Mouse (Mus musculus) heart, postnatal 14 days (tissue): ENCODE data around the gene Dvl1. TPM values are rescaled to one million over a fixed set of nuclear protein-coding genes. Genes with fewer than 3 reads are reported as not detected.
A peak's percentile ranks its signal among the peaks of the same experiment; 100 is the strongest.

Source experiments
- DNase-seq, 2 experiments: peaks; one replicate each; pipeline ENCODE4 v3.0.0; 2021 to 2022
- intact Hi-C: fragments of 180-260 bp; cut with DNase I; formaldehyde crosslinking; loops from one replicate; pipeline ENCODE4 v1.15.1; 2025
- long read RNA-seq, 2 experiments: library from polyadenylated mRNA; stranded (forward); transcript quantifications; one replicate each; pipeline ENCODE4 v2.0.0; 2021
- total RNA-seq, 2 experiments: library from RNA; stranded (reverse); gene quantifications; 2 replicates each; pipeline ENCODE4 v1.2.3; 2021

The Dvl1 gene
- 10 to 100 TPM; 41.1 to 46.6 TPM for total RNA-seq
- long read RNA-seq, experiment 1, transcript Dvl1-201 (15 exons, 3,358 nt): major isoform, 34 of 107 reads
- long read RNA-seq, experiment 1, partial matches to known transcripts: 9 of 107 reads
- long read RNA-seq, experiment 1, other reads (novel, unspliced or antisense): 64 of 107 reads
- long read RNA-seq, experiment 2, transcript Dvl1-201 (15 exons, 3,358 nt): major isoform, 36 of 107 reads
- long read RNA-seq, experiment 2, partial matches to known transcripts: 6 of 107 reads
- long read RNA-seq, experiment 2, other reads (novel, unspliced or antisense): 65 of 107 reads

DNA sequence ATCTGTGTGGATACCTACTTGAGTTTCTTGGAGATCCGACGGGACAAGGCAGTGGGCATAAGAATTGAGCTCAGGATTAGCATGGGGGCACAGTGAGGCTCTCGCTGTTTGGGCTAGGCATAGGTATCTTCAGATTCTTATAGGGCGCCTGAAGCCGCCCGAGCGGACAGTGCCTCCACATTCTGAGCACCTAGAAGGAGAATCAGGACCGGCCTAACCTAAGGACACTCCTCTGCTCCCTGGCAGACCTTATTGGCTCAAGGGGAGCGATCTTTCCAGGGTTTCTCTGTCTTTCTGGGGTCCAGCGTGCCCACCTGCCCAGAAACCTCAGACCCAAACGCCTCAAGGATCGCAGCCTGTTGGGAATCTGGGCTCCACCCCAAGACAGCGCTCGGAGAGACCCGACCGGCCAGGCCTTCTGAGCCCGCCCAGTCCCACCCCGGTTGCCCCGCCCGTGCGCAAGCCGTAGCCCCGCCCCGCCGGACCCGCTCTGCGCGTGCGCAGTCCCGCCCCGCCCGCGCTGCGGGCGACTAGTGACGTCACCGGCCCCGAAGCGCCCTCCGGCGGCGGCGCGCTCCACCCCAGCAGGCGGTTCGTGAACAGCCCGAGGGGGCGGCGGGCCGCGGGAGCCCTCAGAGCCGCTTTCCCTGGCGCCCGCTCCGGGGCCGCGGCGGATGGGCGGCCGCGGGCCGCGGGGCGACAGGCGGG lies at the start of gene Dvl1:
TSS of gene Dvl1 (plus strand) at position 532 of the 708 bp plus-strand sequence.
- intact Hi-C loops: loop anchor here (1.0 kb wide), 1 partner anchor 15 kb away; no protein-coding TSS in a partner anchor
- DNase-seq: peak; percentile 98 to 99

DNA sequence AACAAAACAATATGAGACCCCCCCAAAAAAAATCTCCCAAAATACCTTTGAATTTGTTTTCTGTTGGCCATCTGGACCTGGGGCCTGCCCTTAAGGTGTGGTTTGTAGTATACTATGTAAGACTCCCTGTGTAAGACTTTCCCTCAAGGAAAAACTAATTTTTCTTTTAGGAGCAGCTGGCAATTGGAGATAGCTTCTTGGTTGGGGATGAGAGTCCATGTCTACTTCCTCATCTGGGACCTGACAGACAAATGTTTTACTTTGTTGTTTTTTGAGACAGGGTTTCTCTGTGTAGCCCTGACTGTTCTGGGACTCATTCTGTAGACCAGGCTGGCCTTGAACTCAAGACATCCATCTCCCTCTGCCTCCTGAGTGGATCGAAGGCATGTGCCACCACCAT lies 45.1 kb upstream of the Dvl1 start:
- intact Hi-C loops: loop anchor here (5.0 kb wide), 1 partner anchor 35 kb away; no protein-coding TSS in a partner anchor
- DNase-seq: no peak

DNA sequence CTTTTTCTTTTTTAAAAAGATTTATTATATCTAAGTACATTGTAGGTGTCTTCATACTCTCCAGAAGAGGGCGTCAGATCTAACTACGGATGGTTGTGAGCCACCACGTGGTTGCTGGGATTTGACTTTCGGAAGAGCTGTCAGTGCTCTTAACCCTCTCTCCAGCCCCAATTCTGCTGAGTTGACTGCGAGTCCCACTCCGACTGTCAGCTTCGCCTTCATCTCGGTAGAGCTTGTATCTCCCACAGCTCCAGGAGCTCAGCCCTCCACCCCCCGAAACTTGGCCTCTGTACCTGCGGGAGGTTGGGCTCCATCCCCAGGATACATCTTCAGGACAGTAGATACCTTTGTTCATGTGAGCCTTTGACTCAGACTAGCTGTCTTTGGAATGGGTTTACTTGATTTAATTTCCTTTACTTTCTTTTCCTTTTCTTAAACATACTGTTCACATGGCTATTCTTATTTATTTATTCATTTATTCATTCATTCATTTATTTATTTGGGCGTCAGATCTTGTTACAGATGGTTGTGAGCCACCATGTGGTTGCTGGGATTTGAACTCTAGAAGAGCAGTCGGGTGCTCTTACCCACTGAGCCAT lies 44.4 kb upstream of the Dvl1 start, which contains the start of gene Mrpl20:
TSS of gene Mrpl20 (plus strand) at position 138 of the 599 bp plus-strand sequence.
- no peak for DNase-seq
- intact Hi-C loops: loop anchor here (5.0 kb wide), 1 partner anchor 36 kb away; no protein-coding TSS in a partner anchor

DNA sequence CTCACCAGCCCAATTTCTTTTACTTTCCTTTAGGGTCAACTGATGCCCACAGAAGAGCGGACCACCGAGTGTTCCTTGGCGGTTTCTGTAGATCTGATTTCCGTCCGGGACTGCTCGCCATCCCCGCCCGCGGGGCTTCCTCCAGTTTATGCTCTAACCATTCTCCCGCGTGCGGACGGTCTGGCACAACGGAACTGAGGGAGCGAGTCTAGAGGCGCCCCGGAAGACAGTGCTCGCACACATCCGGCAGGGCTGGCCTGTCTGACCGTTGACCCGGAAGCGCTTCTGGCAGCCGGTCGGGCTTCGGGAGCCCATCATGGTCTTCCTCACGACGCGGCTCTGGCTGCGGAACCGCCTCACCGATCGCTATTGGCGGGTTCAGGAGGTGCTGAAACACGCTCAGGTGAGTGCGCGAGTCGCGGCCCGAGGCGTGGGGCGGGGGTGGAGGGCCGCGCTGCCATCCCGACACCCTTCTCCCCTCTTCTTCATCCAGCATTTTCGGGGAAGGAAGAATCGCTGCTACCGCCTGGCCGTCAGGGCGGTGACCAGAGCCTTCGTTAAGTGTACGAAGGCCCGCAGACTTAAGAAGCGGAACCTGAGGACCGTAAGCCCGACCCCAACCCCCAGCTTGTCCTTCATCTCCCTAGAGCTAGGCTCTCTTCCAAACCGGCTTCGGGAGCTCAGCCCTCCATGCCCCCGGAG lies 43.7 kb upstream of the Dvl1 start:
- DNase-seq: peak; percentile 97 to 99
- intact Hi-C loops: loop anchor here (5.0 kb wide), 1 partner anchor 36 kb away; no protein-coding TSS in a partner anchor

DNA sequence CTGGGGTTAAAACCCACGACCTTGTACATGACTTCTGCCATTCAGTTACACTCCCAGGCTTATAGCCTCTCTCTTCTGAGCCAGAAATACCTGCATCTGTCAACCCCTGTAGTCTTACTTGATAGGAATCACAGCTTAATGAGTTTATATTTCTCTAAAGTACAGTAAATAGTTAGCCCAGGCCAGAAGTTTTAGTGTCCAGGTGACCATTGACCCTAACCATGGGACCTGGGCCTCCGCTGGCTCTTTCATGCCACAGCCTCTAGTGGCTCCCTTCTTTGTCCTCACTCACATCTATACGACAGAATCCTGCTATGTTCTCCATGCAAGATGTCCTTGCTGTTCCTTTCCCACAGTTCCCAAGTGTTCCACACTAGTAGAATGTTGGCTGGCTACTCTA lies 39.4 kb upstream of the Dvl1 start:
- intact Hi-C loops: no loop called here
- no peak for DNase-seq

DNA sequence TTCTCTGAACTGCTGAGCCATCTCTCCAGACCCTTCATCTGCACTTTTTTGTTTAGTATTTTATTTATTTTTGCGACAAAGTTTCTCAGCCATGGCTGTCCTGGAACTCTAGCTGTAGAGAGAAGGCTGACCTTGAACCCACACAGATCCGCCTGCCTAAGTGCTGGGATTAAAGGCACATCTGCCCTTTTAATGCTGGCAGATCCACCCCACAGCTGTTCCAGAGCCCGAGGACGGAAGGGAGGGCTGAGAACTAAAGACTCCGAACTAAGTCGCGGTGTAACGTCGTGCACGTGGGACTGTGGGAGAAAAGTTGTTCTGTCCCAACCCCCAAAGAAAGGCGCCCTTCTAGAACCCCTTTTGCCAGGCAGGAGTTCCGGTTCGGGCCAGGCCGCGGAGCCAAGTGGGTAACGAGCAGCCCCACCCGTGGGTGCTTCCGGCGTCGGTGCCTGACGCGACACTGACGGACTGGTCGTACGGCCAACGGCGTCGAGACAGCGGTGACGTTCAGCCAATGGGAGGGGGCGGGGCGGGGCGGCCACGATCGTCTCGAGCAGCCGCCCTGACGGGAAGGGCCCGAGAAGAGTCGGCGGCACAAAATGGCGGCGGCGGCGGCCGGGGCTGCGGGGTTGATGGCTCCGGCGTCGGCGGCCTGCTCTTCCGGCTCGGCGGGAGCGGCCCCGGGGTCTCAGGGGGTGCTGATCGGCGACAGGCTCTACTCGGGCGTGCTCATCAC lies 35.1 kb upstream of the Dvl1 start, which contains the start of gene Ccnl2:
TSS of gene Ccnl2 (plus strand) at position 561 of the 736 bp plus-strand sequence.
- peak; percentile 91 to 93 for DNase-seq
- intact Hi-C loops: no loop called here

DNA sequence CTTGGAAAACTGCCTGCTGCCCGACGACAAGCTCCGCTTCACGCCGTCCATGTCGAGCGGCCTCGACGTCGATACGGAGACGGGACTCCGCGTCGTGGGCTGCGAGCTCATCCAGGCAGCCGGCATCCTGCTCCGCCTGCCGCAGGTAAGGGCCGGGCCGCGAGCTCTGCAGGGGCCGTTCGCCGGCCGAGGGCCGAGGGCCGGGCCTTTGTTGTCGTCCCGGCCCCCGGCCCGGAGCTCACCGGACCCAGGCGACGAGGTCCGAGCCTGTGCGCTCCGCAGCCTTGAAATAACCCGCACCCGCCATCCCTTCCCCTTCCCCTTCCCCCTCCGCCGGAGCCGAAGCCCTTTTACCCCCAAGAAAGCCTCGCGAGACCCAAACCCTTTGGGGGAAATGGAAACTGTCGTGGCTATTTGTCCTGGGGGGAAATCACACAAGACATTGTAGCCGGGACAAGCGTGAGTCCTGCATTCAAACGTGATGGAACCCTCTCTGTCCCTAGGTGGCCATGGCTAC lies 34.5 kb upstream of the Dvl1 start:
- intact Hi-C loops: no loop called here
- DNase-seq: peak in 1 of 2 experiments; percentile 44

DNA sequence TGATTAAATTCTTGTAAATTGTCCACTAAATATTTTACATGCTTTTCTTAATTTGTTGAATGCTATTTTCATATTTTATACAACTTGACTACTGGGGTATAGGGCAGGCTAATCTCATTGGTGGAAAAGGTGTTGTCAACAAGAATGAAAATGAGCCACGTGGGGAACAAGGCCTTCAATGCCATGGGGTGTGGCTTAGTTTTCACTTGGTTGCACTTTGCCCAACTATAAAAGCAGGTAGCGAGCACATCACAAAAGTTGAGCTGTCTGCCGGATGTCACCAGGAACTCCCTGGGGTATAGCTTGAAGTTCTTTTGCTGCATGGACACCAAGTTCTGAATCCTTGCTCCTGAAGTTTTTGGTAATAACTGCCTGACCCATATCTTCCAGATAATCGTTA lies 29.7 kb upstream of the Dvl1 start:
- intact Hi-C loops: no loop called here

DNA sequence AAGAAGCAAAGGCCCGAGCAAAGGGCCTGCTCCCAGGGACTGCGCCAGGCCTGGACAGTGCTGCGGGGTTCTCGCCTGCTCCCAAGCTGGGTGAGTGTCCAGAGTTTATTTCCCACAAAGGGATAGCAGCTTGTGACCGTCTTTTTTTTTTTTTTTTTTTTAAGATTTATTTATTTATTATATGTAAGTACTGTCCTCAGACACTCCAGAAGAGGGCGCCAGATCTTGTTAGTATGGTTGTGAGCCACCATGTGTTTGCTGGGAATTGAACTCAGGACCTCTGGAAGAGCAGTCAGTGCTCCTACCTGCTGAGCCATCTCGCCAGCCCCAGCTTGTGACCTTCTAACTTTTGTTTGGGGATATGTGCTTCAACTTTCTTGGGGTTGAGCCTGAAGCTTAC lies 26.2 kb upstream of the Dvl1 start:
- peak; percentile 23 to 49 for DNase-seq
- intact Hi-C loops: no loop called here

More for the DNA sequence above, 29.7 kb upstream of the Dvl1 start:
- DNase-seq: no peak

DNA sequence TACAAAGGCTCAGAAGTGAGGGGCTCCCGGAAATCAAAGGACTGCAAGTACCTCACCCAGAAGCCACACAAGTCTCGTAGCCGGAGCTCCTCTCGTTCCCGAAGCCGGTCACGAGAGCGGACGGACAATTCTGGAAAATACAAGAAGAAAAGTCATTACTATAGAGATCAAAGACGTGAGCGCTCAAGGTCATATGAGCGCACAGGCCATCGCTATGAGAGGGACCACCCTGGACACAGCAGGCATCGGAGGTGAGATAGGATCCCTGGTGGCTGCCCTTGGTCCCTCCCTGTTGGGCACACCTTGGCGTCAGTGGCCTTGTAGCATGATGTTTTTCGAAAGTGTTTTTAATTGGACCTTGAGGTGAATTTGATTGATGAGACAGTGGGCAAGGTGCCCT lies 23.8 kb upstream of the Dvl1 start:
- intact Hi-C loops: no loop called here
- DNase-seq: no peak

DNA sequence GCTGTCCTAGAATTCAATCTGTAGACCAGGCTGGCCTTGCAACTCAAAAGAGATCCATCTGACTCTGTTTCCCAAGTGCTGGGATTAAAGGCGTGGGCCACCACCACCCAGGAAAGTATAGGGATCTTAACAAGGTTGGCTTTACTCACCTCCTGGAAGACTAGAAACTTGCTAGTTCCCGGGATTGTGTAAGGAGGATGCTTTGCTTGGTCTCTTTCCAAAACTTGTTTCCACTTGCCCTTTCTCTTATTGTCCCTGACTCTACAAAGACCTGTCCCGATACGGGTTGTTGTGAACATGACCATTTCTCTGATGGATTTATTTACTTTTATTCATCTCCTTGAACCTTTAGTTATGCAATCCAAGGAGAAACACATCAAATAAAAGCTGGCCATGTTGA lies 17.3 kb upstream of the Dvl1 start:
- no peak for DNase-seq
- intact Hi-C loops: no loop called here

DNA sequence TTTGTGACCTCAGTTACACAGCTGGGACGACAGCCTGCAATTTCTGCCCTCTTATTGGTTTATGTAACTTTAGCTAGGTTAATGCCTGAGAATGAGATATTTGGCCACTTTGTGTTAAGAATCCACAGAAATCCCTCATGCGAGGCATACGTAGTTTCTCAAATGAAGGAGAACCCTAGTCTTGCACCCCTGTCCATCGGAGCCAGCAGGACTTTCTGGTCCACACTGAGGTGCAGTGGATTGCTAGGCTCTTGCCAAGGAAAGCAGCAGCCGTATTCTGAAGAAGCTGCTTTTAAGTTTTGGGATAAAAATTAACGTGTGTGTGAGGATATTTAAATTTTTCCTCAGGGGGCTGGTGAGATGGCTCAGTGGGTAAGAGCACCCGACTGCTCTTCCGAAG lies 16.6 kb upstream of the Dvl1 start:
- no peak for DNase-seq
- intact Hi-C loops: no loop called here

DNA sequence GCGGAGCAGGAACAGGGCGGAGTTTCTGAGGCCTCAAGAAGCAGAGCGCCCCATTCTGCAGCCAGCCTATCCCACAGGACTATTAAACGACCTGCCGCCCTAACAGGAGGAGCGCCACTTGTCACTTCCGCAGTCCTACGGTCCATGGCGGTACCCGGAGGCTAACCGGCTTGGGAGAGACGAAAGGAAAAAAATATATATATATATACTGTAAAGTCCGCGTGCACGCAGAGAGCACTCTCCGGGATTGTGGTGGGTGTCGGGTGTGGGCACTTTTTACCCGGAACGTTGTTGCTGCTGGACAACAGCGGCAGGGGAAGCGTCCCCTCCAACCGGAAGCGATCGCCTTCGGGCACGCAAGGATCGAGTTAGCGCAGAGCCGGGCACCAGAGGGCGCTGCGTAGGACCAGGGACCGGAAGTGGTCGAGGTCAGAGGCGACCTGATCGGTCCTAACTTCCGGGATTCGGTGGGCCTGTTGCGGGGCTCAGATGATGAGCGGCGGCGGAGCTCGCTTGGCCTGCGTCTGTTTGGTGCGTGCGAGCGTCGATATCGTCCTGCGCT lies 15.9 kb upstream of the Dvl1 start, which contains the start of gene Aurkaip1:
TSS of gene Aurkaip1 (plus strand) at position 68 of the 562 bp plus-strand sequence.
- intact Hi-C loops: no loop called here
- peak; percentile 95 to 97 for DNase-seq

DNA sequence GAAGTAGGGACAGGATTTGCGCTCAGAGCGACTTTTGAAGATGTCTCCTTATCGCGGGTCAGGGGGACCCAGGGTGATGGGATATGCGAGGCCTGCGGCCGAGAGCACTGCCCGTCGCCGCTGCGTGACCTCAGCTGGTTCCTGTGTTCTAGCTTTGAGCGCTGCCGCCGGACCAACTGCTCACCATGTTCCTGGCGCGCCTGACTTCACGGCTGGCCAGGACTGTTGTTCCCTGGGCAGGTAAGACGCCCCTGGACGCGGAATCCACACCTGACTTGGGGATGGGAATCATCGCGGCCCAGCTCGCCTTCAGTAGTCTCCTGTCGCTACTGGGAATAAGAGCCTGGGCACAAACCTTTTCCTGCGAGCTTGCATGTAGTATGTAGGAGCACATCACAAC lies 15.4 kb upstream of the Dvl1 start:
- intact Hi-C loops: loop anchor here (1.0 kb wide), 1 partner anchor 15 kb away; the partner anchor contains the start of gene Dvl1
- peak in 1 of 2 experiments; percentile 38 for DNase-seq

DNA sequence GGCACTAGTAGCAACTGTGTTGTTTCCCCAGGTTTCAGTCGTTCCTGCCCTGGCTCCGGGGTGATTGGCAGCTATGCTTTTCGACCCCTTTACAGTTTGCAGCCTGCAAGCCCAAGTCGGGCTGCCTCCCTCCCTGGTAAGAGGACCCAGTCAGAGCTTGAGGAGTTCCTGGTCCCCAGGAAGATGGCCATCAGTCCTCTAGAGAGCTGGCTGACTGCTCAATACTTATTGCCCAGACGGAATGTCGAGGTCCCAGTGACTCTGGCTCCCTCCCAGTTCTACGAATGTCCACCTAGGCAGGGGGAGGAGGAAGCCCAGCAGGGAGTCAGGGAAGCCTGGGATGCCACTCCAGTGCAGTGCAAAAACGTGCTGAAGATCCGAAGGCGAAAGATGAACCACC lies 14.9 kb upstream of the Dvl1 start:
- DNase-seq: no peak
- intact Hi-C loops: loop anchor here (1.0 kb wide), 1 partner anchor 15 kb away; the partner anchor contains the start of gene Dvl1

DNA sequence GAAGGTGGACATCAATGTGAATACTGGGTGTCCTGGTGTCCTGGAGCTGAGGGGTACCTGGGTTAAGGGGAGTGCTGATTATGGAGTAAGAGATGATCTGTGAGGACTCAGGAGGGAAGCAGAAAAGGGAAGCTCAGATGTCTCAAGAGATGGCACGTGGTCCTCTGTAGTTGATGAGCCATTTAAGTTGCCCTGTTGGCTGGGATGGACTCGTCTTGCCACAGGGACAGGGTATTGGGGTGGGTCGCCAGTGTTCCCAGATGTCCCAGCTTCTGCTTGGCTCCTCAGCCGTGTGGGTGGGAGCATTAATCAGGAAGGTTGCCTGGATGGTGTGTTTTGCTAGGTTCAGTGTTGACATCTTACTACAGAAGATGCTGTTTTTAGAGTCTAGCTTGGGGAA lies 14.0 kb upstream of the Dvl1 start:
- intact Hi-C loops: no loop called here
- DNase-seq: no peak

DNA sequence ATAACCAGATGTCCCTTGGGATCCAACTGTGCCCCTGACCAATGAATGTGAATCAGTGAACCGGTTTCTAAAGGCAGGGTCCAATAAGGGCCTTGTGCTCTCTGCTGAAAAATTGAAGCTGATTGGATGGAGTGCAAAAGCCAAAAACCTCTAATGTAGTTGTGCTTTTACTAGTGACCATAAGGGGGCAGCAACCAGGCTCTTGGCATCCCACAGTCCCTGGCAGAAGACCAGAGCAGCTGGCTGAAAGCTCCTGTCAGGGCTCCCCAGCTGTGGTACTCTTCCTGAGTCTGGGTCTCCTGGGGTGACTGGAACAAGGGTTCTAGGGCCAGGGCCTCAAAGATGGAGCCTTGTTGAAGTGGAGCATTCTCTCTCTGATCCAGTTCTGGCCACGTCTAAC lies 13.4 kb upstream of the Dvl1 start:
- intact Hi-C loops: no loop called here
- peak; percentile 87 to 93 for DNase-seq

DNA sequence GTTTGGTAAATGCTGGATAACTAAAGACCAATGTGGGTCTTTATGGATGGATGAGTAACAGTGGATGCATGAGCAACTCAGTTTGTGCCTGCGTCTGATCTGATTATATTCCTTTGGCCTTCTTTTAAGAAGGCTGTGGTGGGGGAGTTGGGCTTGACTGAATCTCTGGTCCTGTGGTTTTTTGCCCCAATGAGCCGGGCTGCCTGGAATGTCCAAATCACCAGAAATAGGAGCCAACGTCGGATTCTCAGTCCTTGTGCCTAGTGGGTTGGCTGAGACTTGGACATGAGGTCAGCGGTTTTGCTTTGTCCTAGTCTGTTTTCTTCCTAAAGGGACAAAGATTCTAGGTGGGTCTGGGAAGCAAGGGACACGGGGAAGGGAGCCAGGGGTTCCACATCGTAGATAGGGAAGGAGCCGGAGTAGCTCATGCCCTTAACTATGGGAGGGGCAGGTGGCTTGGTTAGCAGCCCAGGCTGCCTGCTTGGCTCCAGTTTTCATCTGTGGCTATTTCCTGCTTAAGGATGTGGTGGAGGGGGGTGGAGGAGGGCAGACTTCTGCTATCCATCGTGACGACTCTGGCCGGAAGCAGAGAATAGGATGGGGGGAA lies 9.7 kb upstream of the Dvl1 start:
- DNase-seq: peak; percentile 63 to 69
- intact Hi-C loops: no loop called here
